Mouse (Mus musculus): ENCODE measurements around the gene Adam22. TPM values are rescaled to one million over a fixed set of nuclear protein-coding genes. Genes with fewer than 3 reads are reported as not detected.

The Adam22 gene
- polyA plus RNA-seq, 1 experiment from 2014 or later, result 10.2 TPM

DNA sequence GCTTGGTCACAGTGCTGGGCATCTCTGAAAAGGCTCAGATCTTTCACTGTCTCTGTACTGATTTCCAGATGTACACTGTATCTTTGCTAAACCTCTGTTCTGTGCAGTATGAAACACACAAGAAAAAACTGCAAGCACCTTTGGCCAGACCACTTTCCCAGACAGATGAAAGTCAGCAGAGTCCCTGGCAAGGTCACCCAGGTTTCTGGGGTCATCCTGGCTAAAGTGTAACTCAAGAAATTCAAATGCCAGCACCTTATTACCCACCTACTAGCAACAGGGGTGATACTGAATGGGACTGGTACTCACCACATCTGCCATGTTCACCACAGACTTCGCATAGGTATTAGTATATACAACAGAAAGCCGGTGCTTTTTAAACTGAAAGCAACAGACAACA, 221.8 kb downstream of the Adam22 start:
- no peaks in the 10 kb centered on the region for H3K36me3 ChIP-seq (ENCODE audit: control insufficient read depth, insufficient read depth, low read length)
- no peak overlapping the region for H3K4me3 ChIP-seq (ENCODE audit: low read length)
- H3K27me3 ChIP-seq (ENCODE audit: control insufficient read depth, insufficient read depth, low read length), result no peaks in the 10 kb centered on the region
- no peak overlapping the region for H3K27ac ChIP-seq (ENCODE audit: low read depth, low read length)
- no peak overlapping the region for H3K9ac ChIP-seq (ENCODE audit: low read depth, low read length)
- H3K9me3 ChIP-seq (ENCODE audit: control insufficient read depth, low read length), result no peaks in the 10 kb centered on the region
- H3K4me2 ChIP-seq (replicated peaks; ENCODE audit: low read depth, low read length), result no peak overlapping the region
- no peaks in the 10 kb centered on the region for H3K4me1 ChIP-seq (ENCODE audit: control insufficient read depth, insufficient read depth, low read length)
- 96% methylated on average over 2 of the region's 2 CpGs for WGBS
- no peak for ATAC-seq (ENCODE audit: low FRiP score, low TSS enrichment)

DNA sequence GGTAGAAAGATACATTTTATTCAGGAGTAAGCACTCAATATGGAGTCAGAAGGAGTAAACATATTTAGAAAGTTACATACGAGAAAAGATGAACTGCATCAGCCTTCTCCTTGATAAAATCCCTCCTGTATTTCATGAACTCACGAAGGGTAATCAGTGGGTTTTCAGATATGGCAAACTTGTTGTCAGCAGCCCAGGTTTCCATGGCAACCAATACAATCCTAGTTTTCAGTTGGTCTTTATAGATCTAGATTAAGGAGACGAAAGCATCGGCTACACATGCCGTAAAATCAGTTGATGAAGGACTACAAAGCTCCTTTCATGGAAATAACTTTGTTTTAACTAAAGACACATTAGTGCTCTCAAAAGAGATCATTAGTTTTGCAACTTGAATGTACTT, 222.5 kb downstream of the Adam22 start:
- Histone ChIP-seq H3K27ac (ENCODE audit: low read depth, low read length) (no peak overlapping the region), H3K4me3 (ENCODE audit: low read length) (no peak overlapping the region), H3K4me2 (replicated peaks; ENCODE audit: low read depth, low read length) (no peak overlapping the region), H3K4me1 (ENCODE audit: control insufficient read depth, insufficient read depth, low read length) (no peaks in the 10 kb centered on the region), H3K9me3 (ENCODE audit: control insufficient read depth, low read length) (no peaks in the 10 kb centered on the region), H3K27me3 (ENCODE audit: control insufficient read depth, insufficient read depth, low read length) (no peaks in the 10 kb centered on the region), H3K9ac (ENCODE audit: low read depth, low read length) (no peak overlapping the region), H3K36me3 (ENCODE audit: control insufficient read depth, insufficient read depth, low read length) (no peaks in the 10 kb centered on the region)
- no peak for ATAC-seq (ENCODE audit: low FRiP score, low TSS enrichment)
- 70% methylated on average over 5 of the region's 5 CpGs for WGBS

DNA sequence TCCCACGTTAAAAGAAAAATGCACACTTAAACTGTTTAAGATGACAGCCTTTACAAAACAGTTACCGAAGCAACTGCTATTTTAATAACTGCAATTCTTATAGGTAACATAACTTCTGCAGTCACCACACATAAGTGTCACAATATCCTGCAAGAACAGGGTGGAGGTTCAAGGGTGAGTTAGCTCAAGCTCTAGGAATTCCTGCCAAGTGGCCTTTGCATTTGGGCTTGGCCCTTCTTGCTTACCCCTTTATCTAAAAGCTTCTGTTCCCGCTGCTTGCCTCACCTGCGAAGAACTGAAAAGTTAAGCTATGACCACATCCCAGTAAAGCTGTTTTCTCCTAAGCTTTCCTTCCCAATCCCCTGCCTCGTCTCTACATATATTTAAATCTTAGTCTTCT, 235.4 kb downstream of the Adam22 start:
- 80% methylated on average over 5 of the region's 5 CpGs for WGBS
- no peak for ATAC-seq (ENCODE audit: low FRiP score, low TSS enrichment)
- Histone ChIP-seq H3K9ac (ENCODE audit: low read depth, low read length) (no peak overlapping the region), H3K4me1 (ENCODE audit: control insufficient read depth, insufficient read depth, low read length) (no peaks in the 10 kb centered on the region), H3K9me3 (ENCODE audit: control insufficient read depth, low read length) (no peaks in the 10 kb centered on the region), H3K4me2 (replicated peaks; ENCODE audit: low read depth, low read length) (no peak overlapping the region), H3K27ac (ENCODE audit: low read depth, low read length) (no peak overlapping the region), H3K36me3 (ENCODE audit: control insufficient read depth, insufficient read depth, low read length) (no peaks in the 10 kb centered on the region), H3K4me3 (ENCODE audit: low read length) (no peak overlapping the region), H3K27me3 (ENCODE audit: control insufficient read depth, insufficient read depth, low read length) (no peaks in the 10 kb centered on the region)

- no peaks in the 10 kb centered on the region for H3K9me3 ChIP-seq (ENCODE audit: control insufficient read depth, low read length)
- no peak overlapping the region for H3K9ac ChIP-seq (ENCODE audit: low read depth, low read length)
- no peaks in the 10 kb centered on the region for H3K27me3 ChIP-seq (ENCODE audit: control insufficient read depth, insufficient read depth, low read length)
- 74% methylated on average over 8 of the region's 8 CpGs for WGBS
- no peaks in the 10 kb centered on the region for H3K4me1 ChIP-seq (ENCODE audit: control insufficient read depth, insufficient read depth, low read length)
- no peak overlapping the region for H3K4me3 ChIP-seq (ENCODE audit: low read length)
- ATAC-seq (ENCODE audit: low FRiP score, low TSS enrichment), result no peak
- no peak overlapping the region for H3K4me2 ChIP-seq (replicated peaks; ENCODE audit: low read depth, low read length)
- H3K36me3 ChIP-seq (ENCODE audit: control insufficient read depth, insufficient read depth, low read length), result no peaks in the 10 kb centered on the region
- no peak overlapping the region for H3K27ac ChIP-seq (ENCODE audit: low read depth, low read length)
Measured at GRCm38 (mm10) chr5:8131918-8132317, 236.0 kb downstream of the Adam22 start.

GRCm38 (mm10) chr5:8129750-8130149, 238.2 kb downstream of the Adam22 start:
- H3K27me3 ChIP-seq (ENCODE audit: control insufficient read depth, insufficient read depth, low read length), result no peaks in the 10 kb centered on the region
- ATAC-seq (ENCODE audit: low FRiP score, low TSS enrichment), result no peak
- H3K4me2 ChIP-seq (replicated peaks; ENCODE audit: low read depth, low read length), result no peak overlapping the region
- no peak overlapping the region for H3K4me3 ChIP-seq (ENCODE audit: low read length)
- no peak overlapping the region for H3K27ac ChIP-seq (ENCODE audit: low read depth, low read length)
- no peaks in the 10 kb centered on the region for H3K36me3 ChIP-seq (ENCODE audit: control insufficient read depth, insufficient read depth, low read length)
- H3K9me3 ChIP-seq (ENCODE audit: control insufficient read depth, low read length), result no peaks in the 10 kb centered on the region
- H3K9ac ChIP-seq (ENCODE audit: low read depth, low read length), result no peak overlapping the region
- no peaks in the 10 kb centered on the region for H3K4me1 ChIP-seq (ENCODE audit: control insufficient read depth, insufficient read depth, low read length)
- WGBS, result 85% methylated on average over 2 of the region's 2 CpGs

DNA sequence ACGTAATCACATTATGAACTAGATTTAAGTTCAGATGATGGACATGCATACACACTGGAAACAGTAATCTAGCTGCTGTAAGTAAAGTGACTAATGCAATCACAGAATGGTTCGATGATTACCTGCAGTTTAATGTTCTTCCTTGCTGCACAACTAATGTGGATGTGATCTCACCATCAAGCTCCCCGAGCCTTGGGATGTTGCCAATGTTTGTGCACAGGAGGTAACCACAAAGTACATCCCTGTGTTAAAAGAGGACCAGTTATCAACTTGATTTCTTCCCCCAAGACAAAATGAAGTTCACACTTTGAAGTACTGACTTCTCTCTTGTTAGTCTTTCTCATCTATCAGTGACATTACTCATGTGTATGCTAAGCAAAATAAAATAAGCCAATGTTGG, 247.0 kb downstream of the Adam22 start:
- H3K4me1 ChIP-seq (ENCODE audit: control insufficient read depth, insufficient read depth, low read length), result no peaks in the 10 kb centered on the region
- no peaks in the 10 kb centered on the region for H3K36me3 ChIP-seq (ENCODE audit: control insufficient read depth, insufficient read depth, low read length)
- H3K4me3 ChIP-seq (ENCODE audit: low read length), result no peak overlapping the region
- 84% methylated on average over 3 of the region's 3 CpGs for WGBS
- no peak overlapping the region for H3K4me2 ChIP-seq (replicated peaks; ENCODE audit: low read depth, low read length)
- ATAC-seq (ENCODE audit: low FRiP score, low TSS enrichment), result no peak
- H3K27ac ChIP-seq (ENCODE audit: low read depth, low read length), result no peak overlapping the region
- no peaks in the 10 kb centered on the region for H3K27me3 ChIP-seq (ENCODE audit: control insufficient read depth, insufficient read depth, low read length)
- H3K9ac ChIP-seq (ENCODE audit: low read depth, low read length), result no peak overlapping the region
- H3K9me3 ChIP-seq (ENCODE audit: control insufficient read depth, low read length), result no peaks in the 10 kb centered on the region

DNA sequence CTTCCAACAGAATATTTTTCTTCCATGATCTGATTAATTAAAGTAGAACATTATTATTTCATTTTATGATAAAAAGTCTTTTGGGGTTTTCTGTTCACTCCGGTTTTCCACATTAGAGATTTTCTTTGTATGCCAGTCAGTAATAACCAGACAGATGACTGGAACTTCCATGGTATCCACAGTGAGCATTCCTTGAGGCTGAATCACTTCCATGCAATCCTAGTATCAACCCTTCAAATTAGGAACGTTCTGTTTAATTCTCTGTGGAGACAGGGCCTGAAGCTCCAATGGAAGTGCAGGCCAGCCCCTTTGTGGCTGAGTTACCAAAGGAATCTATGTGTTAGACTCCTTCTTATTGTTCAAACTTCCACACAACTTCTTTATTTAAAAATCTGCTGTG, 247.9 kb downstream of the Adam22 start:
- no peak overlapping the region for H3K9ac ChIP-seq (ENCODE audit: low read depth, low read length)
- no peak overlapping the region for H3K27ac ChIP-seq (ENCODE audit: low read depth, low read length)
- no peak overlapping the region for H3K4me2 ChIP-seq (replicated peaks; ENCODE audit: low read depth, low read length)
- ATAC-seq (ENCODE audit: low FRiP score, low TSS enrichment), result no peak
- 81% methylated on average over 2 of the region's 2 CpGs for WGBS
- H3K4me1 ChIP-seq (ENCODE audit: control insufficient read depth, insufficient read depth, low read length), result no peaks in the 10 kb centered on the region
- H3K27me3 ChIP-seq (ENCODE audit: control insufficient read depth, insufficient read depth, low read length), result no peaks in the 10 kb centered on the region
- H3K36me3 ChIP-seq (ENCODE audit: control insufficient read depth, insufficient read depth, low read length), result no peaks in the 10 kb centered on the region
- no peaks in the 10 kb centered on the region for H3K9me3 ChIP-seq (ENCODE audit: control insufficient read depth, low read length)
- H3K4me3 ChIP-seq (ENCODE audit: low read length), result no peak overlapping the region

DNA sequence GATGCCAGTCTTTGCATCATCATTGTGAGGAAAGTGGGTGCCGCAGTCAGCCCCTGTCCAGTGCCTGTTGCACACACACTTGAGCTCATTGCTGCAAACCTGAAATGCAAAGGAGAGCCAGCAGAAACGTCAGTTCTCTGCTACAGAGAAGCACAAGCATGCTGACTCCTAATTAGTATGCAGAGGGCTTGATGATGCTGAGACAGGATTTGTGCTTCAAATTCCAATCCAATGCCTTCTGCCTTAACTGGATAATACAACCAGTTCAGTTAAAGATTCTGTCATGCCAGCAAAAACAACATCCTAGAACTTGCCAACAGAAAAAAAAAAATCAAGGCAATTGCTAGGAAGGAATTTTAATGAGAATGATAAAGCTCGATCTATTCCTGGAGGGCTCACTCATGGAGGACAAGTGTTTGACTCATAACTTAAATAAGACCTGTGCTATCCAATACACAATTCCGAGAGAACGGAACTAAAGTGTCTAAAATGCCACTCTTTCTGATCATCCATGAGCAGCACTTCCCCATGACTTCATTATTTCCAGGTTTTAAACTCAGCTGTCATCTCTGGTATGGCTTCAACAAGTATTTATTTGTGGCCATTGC, 251.3 kb downstream of the Adam22 start:
- H3K36me3 ChIP-seq (ENCODE audit: control insufficient read depth, insufficient read depth, low read length), result no peaks in the 10 kb centered on the region
- no peak overlapping the region for H3K4me3 ChIP-seq (ENCODE audit: low read length)
- no peak for ATAC-seq (ENCODE audit: low FRiP score, low TSS enrichment)
- H3K27me3 ChIP-seq (ENCODE audit: control insufficient read depth, insufficient read depth, low read length), result no peaks in the 10 kb centered on the region
- no peaks in the 10 kb centered on the region for H3K4me1 ChIP-seq (ENCODE audit: control insufficient read depth, insufficient read depth, low read length)
- no peak overlapping the region for H3K4me2 ChIP-seq (replicated peaks; ENCODE audit: low read depth, low read length)
- no peaks in the 10 kb centered on the region for H3K9me3 ChIP-seq (ENCODE audit: control insufficient read depth, low read length)
- 83% methylated on average over 5 of the region's 5 CpGs for WGBS
- H3K9ac ChIP-seq (ENCODE audit: low read depth, low read length), result no peak overlapping the region
- H3K27ac ChIP-seq (ENCODE audit: low read depth, low read length), result no peak overlapping the region

DNA sequence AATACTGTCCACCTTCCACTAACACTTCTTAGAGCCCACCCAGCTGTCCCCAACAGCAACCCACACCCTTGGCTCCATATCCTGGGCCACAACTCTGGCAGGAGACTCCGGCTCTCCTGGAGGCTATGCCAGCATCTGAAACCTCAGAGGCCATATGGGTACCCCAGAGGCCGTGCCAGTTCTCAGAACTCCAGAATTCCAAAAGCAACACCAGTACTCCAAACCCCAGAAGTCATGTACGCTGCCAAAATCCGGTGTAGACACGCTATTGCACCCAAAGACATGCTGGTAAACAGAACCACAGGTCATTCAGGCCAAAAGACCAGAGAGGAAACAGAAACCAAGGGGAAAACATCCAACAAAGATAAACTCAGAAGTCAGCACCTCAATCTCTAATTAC, 255.7 kb downstream of the Adam22 start:
- 87% methylated on average over 5 of the region's 5 CpGs for WGBS
- no peak overlapping the region for H3K4me3 ChIP-seq (ENCODE audit: low read length)
- H3K27me3 ChIP-seq (ENCODE audit: control insufficient read depth, insufficient read depth, low read length), result no peaks in the 10 kb centered on the region
- H3K9ac ChIP-seq (ENCODE audit: low read depth, low read length), result no peak overlapping the region
- no peak for ATAC-seq (ENCODE audit: low FRiP score, low TSS enrichment)
- no peak overlapping the region for H3K27ac ChIP-seq (ENCODE audit: low read depth, low read length)
- no peaks in the 10 kb centered on the region for H3K9me3 ChIP-seq (ENCODE audit: control insufficient read depth, low read length)
- no peaks in the 10 kb centered on the region for H3K4me1 ChIP-seq (ENCODE audit: control insufficient read depth, insufficient read depth, low read length)
- no peaks in the 10 kb centered on the region for H3K36me3 ChIP-seq (ENCODE audit: control insufficient read depth, insufficient read depth, low read length)
- H3K4me2 ChIP-seq (replicated peaks; ENCODE audit: low read depth, low read length), result no peak overlapping the region

Measured in kidney, embryonic 14.5 days (tissue).